Mouse (Mus musculus) CH12.LX (cell line): Measurements from ENCODE around the gene Ttn. TPM values are rescaled to one million over a fixed set of nuclear protein-coding genes. Genes with fewer than 3 reads are reported as not detected.
A peak's percentile ranks its signal among the peaks of the same experiment; 100 is the strongest.
"Not testable (repeated sequence)": the region's sequence is repeated elsewhere in the genome, so short reads cannot be mapped to it uniquely, and the experiment has no call there.

Experiments used
- DNase-seq: peaks from one replicate; pipeline ENCODE4 v3.0.0-alpha.2; 2013; ENCODE audit errors: extremely low read depth
- H3K27ac ChIP-seq: 2 replicates; pipeline ENCODE4 v1.5.1; 2012; ENCODE audit warnings: low read depth, mild to moderate bottlenecking, control low read depth, moderate library complexity; ENCODE audit not compliant: insufficient read depth
- H3K27me3 ChIP-seq: replicated peaks from 2 replicates; pipeline ENCODE3; 2012; ENCODE audit warnings: inconsistent platforms
- H3K36me3 ChIP-seq, 2 experiments: replicated peaks in 1 of 2; 2 replicates each; pipeline versions ENCODE3 to v1.6.1; 2012; ENCODE audit warnings: inconsistent platforms in 1 of 2, low read length in 1 of 2, mild to moderate bottlenecking in 1 of 2, mixed read lengths in 1 of 2, moderate library complexity in 1 of 2; ENCODE audit not compliant: control insufficient read depth in 1 of 2, insufficient read depth in 1 of 2
- H3K4me1 ChIP-seq, 2 experiments: 2 replicates each; pipeline ENCODE4 v1.6.1; 2012; ENCODE audit warnings: inconsistent platforms in 1 of 2, moderate library complexity in 1 of 2; ENCODE audit not compliant: insufficient read depth in 2 of 2, control insufficient read depth in 1 of 2
- H3K4me2 ChIP-seq: 2 replicates; pipeline ENCODE4 v1.6.1; 2012; ENCODE audit warnings: low read depth, mild to moderate bottlenecking, control low read depth; ENCODE audit not compliant: poor library complexity, insufficient read depth, severe bottlenecking
- H3K4me3 ChIP-seq, 3 experiments: fragments of 150-350 bp in 1 of 3; sonication (generic) in 1 of 3; replicated peaks in 1 of 3; 2 replicates each; pipeline versions ENCODE3 to v1.5.1; 2011 to 2012; ENCODE audit warnings: low read depth in 2 of 3, low read length in 2 of 3, mild to moderate bottlenecking in 2 of 3, moderate library complexity in 2 of 3, control low read depth in 1 of 3, improper control_type of control experiment in 1 of 3, inconsistent platforms in 1 of 3, mixed read lengths in 1 of 3; ENCODE audit not compliant: poor library complexity in 1 of 3
- H3K79me2 ChIP-seq: replicated peaks from 2 replicates; pipeline ENCODE4 v1.6.1; 2012; ENCODE audit warnings: mild to moderate bottlenecking, moderate library complexity; ENCODE audit not compliant: control insufficient read depth, poor library complexity, insufficient read depth, severe bottlenecking; ENCODE audit errors: extremely low read depth
- H3K9ac ChIP-seq: 2 replicates; pipeline ENCODE4 v1.6.1; 2012; ENCODE audit warnings: low read depth, mild to moderate bottlenecking, control low read depth, moderate library complexity; ENCODE audit not compliant: insufficient read depth
- H3K9me3 ChIP-seq: replicated peaks from 2 replicates; pipeline ENCODE3; 2012; ENCODE audit warnings: low read length, inconsistent platforms, mixed read lengths
- CTCF ChIP-seq, 2 experiments: IDR thresholded peaks in 1 of 2; conservative IDR thresholded peaks in 1 of 2; 2 replicates each; pipeline ENCODE4 v1.5.1; 2011 to 2012; ENCODE audit warnings: low read depth in 2 of 2, low read length in 2 of 2, improper control_type of control experiment in 1 of 2, inconsistent platforms in 1 of 2, mild to moderate bottlenecking in 1 of 2, moderate library complexity in 1 of 2
- ELF1 ChIP-seq: IDR thresholded peaks from 2 replicates; pipeline ENCODE4 v1.6.1; 2014; ENCODE audit warnings: low read depth, mild to moderate bottlenecking, inconsistent platforms, low read length, improper control_type of control experiment
- JUND ChIP-seq: conservative IDR thresholded peaks from 2 replicates; pipeline ENCODE4 v1.6.1; 2011; ENCODE audit warnings: low read depth, low read length, improper control_type of control experiment
- MAFK ChIP-seq: IDR thresholded peaks from 2 replicates; pipeline ENCODE4 v1.6.1; 2011; ENCODE audit warnings: low read length, improper control_type of control experiment; ENCODE audit not compliant: insufficient replicate concordance
- MAX ChIP-seq: IDR thresholded peaks from 2 replicates; pipeline ENCODE4 v1.6.1; 2011; ENCODE audit warnings: low read length, improper control_type of control experiment
- NELFE ChIP-seq: IDR thresholded peaks from 2 replicates; pipeline ENCODE4 v1.6.1; 2011; ENCODE audit warnings: low read depth, low read length, improper control_type of control experiment
- NRF1 ChIP-seq: IDR thresholded peaks from 2 replicates; pipeline ENCODE4 v1.6.1; 2014; ENCODE audit warnings: low read depth, mild to moderate bottlenecking, inconsistent platforms, low read length, improper control_type of control experiment, moderate library complexity
- PAX5 ChIP-seq: IDR thresholded peaks from 2 replicates; pipeline ENCODE4 v1.6.1; 2012; ENCODE audit warnings: low read length, inconsistent platforms, mixed read lengths
- SIN3A ChIP-seq: IDR thresholded peaks from 2 replicates; pipeline ENCODE4 v1.6.1; 2012; ENCODE audit warnings: low read length, improper control_type of control experiment, inconsistent platforms
- SMC3 ChIP-seq: IDR thresholded peaks from 2 replicates; pipeline ENCODE4 v1.6.1; 2011; ENCODE audit warnings: low read depth, low read length, improper control_type of control experiment
- TBP ChIP-seq: conservative IDR thresholded peaks from 2 replicates; pipeline ENCODE4 v1.6.1; 2011; ENCODE audit warnings: low read depth, low read length, improper control_type of control experiment
- USF1 ChIP-seq: IDR thresholded peaks from 2 replicates; pipeline ENCODE4 v1.6.1; 2014; ENCODE audit warnings: low read depth, mild to moderate bottlenecking, inconsistent platforms, low read length, improper control_type of control experiment
- USF2 ChIP-seq: conservative IDR thresholded peaks from 2 replicates; pipeline ENCODE4 v1.6.1; 2011; ENCODE audit warnings: low read depth, low read length, improper control_type of control experiment
- ZNF384 ChIP-seq: IDR thresholded peaks from 2 replicates; pipeline ENCODE4 v1.6.1; 2012; ENCODE audit warnings: low read depth, low read length, improper control_type of control experiment, inconsistent platforms
- dilution Hi-C: fragments of 300-500 bp; cut with MboI; formaldehyde crosslinking; loops from 2 replicates; pipeline ENCODE4 v1.14.3; 2020; ENCODE audit warnings: low sequenced_read_pairs; ENCODE audit not compliant: extremely low pct_unique_long_range_greater_than_20kb, extremely low pct_ligation_motif_present
- in situ Hi-C: fragments of 300-500 bp; cut with MboI; formaldehyde crosslinking; loops from 3 replicates; pipeline ENCODE4 v1.14.3; 2019; ENCODE audit warnings: low sequenced_read_pairs, low pct_ligation_motif_present, low pct_unique_long_range_greater_than_20kb, mixed read lengths
- polyA plus RNA-seq: library from polyadenylated mRNA; unstranded; fragments of >175 nt; gene quantifications from 2 replicates; pipeline ENCODE4 v1.2.1, GENCODE M21; 2012; ENCODE audit warnings: low read depth; ENCODE audit not compliant: insufficient read length
- total RNA-seq, 2 experiments: library from RNA; depleted of rRNA; stranded (reverse); fragments of 300-350 nt in 1 of 2; fragments of >200 nt in 1 of 2; gene quantifications; 2 replicates each; pipeline ENCODE4 v1.2.3; 2012 to 2014

Ttn gene
- total RNA-seq (2012; rRNA removed) (3.4 and 4.2 TPM in 2 replicates), total RNA-seq (2014; rRNA removed) (0.23 and 0.26 TPM in 2 replicates), polyA plus RNA-seq (0.45 and 0.60 TPM in 2 replicates)

DNA sequence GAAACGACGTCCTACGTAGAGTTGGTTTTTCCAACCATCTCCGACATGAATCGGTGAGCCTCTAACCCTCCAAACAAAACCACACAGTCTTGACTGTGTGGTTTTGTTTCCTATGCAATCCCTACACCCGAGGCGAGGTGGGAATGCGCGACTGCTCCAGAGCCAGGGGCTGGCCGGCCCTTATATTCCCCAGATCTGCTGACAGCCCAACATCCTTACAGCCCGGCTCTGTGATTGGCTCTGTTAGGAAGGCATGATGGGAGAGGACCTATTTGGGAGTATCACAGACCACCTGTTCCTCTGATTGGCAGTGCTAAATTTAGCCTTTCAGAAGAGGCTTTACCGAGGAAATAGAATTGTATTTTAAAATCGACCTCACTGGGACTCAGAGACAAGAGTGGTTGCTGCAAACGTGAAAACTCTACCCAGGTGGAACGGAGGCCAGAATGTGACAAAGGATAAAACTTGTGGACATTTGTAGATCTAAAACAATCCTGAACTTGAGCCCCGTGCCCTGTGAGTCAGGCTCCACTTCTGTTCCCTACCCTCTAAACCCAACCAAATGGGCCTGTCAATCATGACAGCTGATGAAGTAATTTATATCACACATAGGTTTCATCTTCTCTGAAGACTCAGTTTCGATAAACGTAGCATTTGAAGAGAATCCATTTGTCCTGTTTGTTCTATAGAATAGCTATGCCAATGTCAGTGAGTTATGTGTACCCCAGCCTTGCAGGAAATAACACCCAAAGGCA is at the start of gene Ttn:
Gene Ttn, minus strand, starts transcription at position 157 of the 755 bp plus-strand sequence.
- Histone ChIP-seq H3K27me3 (no peaks in the 10 kb centered on the region), H3K4me3 (no peak within 1 kb of the TSS), H3K4me1 (peaks cover 0 to 4% of the 10 kb centered on the region in 2 experiments; a peak in 2 of 4 replicates), H3K4me2 (no peak within 1 kb of the TSS), H3K9ac (no peak within 1 kb of the TSS), H3K79me2 (no peaks in the 10 kb centered on the region), H3K36me3 (no peaks in the 10 kb centered on the region), H3K27ac (no peak within 1 kb of the TSS), H3K9me3 (no peaks in the 10 kb centered on the region)
- dilution Hi-C loops (no loop called here), in situ Hi-C loops (no loop called here)
- TF ChIP-seq NELFE (no peak), USF2 (no peak), PAX5 (no peak), MAFK (no peak)
- no peak for DNase-seq

DNA sequence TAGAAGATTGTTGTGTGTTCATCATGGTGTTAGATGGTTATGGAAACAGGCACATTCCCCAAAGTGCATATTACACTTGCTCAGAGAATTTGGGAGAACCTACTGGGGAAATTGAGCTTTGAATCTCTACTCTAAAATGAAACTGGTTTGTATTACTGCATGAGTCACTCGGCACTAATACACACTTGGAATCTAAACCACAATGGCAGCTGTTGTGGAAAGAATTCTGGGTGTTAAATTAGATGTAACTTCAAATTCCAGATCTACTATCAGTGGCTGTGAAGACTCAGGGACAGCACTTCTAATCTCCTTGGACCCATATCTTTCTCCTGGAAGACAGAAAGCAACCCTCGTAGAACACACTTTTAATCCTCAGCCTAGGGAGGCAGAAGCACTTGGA is 38.3 kb upstream of the Ttn start:
- DNase-seq, result no peak
- no peaks in the 10 kb centered on the region for H3K9me3 ChIP-seq
- H3K36me3 ChIP-seq, result no peaks in the 10 kb centered on the region
- no peak overlapping the region for H3K27ac ChIP-seq
- no peaks in the 10 kb centered on the region for H3K27me3 ChIP-seq
- in situ Hi-C loops, result no loop called here
- peak overlapping the region; percentile 36; the same call in 1 of the 2 replicates for H3K4me2 ChIP-seq
- TF ChIP-seq SMC3, result no peak
- TF ChIP-seq JUND, result no peak
- no peak for TF ChIP-seq NELFE
- no peak for TF ChIP-seq ZNF384
- no peak for TF ChIP-seq SIN3A
- no peak for TF ChIP-seq CTCF (conservative IDR thresholded peaks at IDR 0.05 in 1 of 2, IDR thresholded peaks at IDR 0.05 in 1 of 2; ENCODE audit: low read depth in 2 of 2, low read length in 2 of 2)
- no peak for TF ChIP-seq USF1
- no peak for TF ChIP-seq ELF1
- no peak for TF ChIP-seq MAX
- no peaks in the 10 kb centered on the region for H3K79me2 ChIP-seq
- H3K4me3 ChIP-seq, result no peak overlapping the region
- H3K4me1 ChIP-seq, result no peaks in the 10 kb centered on the region
- dilution Hi-C loops, result no loop called here
- no peak overlapping the region for H3K9ac ChIP-seq

DNA sequence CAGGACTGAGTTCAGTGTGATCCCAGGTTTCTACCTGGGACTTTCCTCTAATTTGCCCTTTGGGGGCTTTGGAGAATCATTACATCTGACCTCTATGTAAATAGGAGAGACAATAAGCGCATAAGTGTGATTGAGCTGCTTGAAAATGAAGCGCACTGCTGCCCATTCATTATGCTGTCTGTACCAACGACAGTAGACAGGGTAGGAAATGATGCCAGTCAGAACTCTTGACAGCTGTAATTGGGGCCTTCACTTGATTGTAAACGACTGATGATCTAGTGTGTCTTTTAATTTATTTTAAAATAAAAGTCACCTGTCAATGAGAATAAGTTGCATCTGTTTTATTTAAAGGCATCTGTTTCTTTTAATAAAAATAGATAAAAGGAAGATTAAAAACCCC is 35.4 kb upstream of the Ttn start:
- H3K27me3 ChIP-seq, result no peaks in the 10 kb centered on the region
- in situ Hi-C loops, result no loop called here
- no peaks in the 10 kb centered on the region for H3K79me2 ChIP-seq
- DNase-seq, result no peak
- no peak overlapping the region for H3K4me2 ChIP-seq
- TF ChIP-seq NRF1, result no peak
- TF ChIP-seq TBP, result no peak
- H3K4me3 ChIP-seq, result no peak overlapping the region
- dilution Hi-C loops, result no loop called here
- H3K4me1 ChIP-seq, result no peaks in the 10 kb centered on the region
- no peaks in the 10 kb centered on the region for H3K9me3 ChIP-seq
- no peak overlapping the region for H3K9ac ChIP-seq
- H3K36me3 ChIP-seq, result no peaks in the 10 kb centered on the region
- H3K27ac ChIP-seq, result no peak overlapping the region

DNA sequence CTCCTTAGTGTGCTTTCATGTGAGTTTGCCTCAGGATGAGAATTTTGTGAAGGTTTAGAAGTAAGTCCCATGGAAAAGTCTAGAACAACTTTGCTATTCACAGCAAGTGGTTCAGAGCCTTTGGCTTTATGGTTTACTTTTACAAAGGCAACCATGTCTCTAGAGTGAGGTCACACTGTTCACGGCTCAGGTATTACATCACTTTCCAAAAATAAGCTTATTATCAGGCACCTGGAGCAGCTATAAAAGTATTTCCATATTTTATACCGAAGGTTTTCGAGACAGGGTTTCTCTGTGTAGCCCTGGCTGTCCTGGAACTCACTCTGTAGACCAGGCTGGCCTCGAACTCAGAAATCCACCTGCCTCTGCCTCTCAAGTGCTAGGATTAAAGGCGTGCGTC is 31.1 kb upstream of the Ttn start:
- H3K79me2 ChIP-seq, in situ Hi-C loops, H3K4me3 ChIP-seq, DNase-seq, H3K9me3 ChIP-seq, H3K27me3 ChIP-seq, H3K27ac ChIP-seq, H3K4me1 ChIP-seq, H3K4me2 ChIP-seq, H3K36me3 ChIP-seq, H3K9ac ChIP-seq, dilution Hi-C loops: not testable (repeated sequence)
